Comparison of ENCODE assay signal across 9 mouse cellular contexts in genomic region chr8:125626381-125626780, GRCm38 (mm10).
"Had no signal": no experiment of that assay in that cellular context is flagged by ENCODE, and none has a peak within 500 bp of the region (broad histone marks: within the 10 kb centered on the region; RNA-seq: fewer than 3 reads in every experiment).

No protein-coding gene starts in this region.

- DNase-seq: kidney, postnatal 25 days; lung, adult 18-20 months; midbrain, embryonic 14.5 days; spleen, adult 18-20 months; thymus, adult 18-20 months; thymus, postnatal 14 days had no signal

- H3K9ac ChIP-seq: limb, embryonic 12.5 days; liver, embryonic 14.5 days; neural tube, embryonic 12.5 days had no signal

- H3K27me3 ChIP-seq: limb, embryonic 12.5 days; neural tube, embryonic 12.5 days had no signal

- H3K4me1 ChIP-seq: limb, embryonic 12.5 days; neural tube, embryonic 12.5 days had no signal

- H3K27ac ChIP-seq: limb, embryonic 12.5 days; liver, embryonic 14.5 days; neural tube, embryonic 12.5 days had no signal

- H3K36me3 ChIP-seq: limb, embryonic 12.5 days; neural tube, embryonic 12.5 days had no signal

- H3K4me2 ChIP-seq: limb, embryonic 12.5 days; neural tube, embryonic 12.5 days had no signal

- H3K9me3 ChIP-seq: neural tube, embryonic 12.5 days had no signal

- H3K4me3 ChIP-seq: limb, embryonic 12.5 days; neural tube, embryonic 12.5 days had no signal
